ENCODE assay signal across 15 mouse cellular contexts in the genomic region with DNA sequence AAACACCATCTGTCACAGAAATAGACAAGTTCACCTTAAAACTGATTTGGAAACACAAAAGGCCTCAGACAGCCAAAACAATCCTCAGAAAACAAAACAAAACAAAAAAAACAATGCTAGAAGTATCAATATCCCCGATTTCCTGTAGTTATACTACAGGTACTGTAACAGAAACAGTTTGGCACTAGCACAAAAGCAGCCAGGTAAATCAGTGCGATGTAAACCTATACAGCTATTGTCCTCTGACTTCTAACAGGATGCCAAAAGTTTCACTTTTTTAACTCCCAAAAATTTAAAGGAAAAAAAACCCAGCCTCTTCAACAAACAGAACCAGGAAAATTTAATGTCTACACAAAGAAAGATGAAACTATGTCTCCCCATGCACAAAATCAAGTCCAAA.
"Had no signal": no experiment of that assay in that cellular context is flagged by ENCODE, and none has a peak within 500 bp of the region (broad histone marks: within the 10 kb centered on the region; RNA-seq: fewer than 3 reads in every experiment).

No protein-coding gene starts in this region.

- ATAC-seq: midbrain, embryonic 15.5 days had no signal

- H3K4me2 ChIP-seq: limb, embryonic 13.5 days; midbrain, embryonic 15.5 days; neural tube, embryonic 13.5 days had no signal

- DNase-seq: kidney, adult 11 months; kidney, adult 9 months; kidney, postnatal 36 days; left cerebral cortex, postnatal 4 days; lung, adult 18-20 months; retina, postnatal 1 day; right cerebral cortex, postnatal 4 days; spleen, adult 18-20 months; thymus, adult 18-20 months; thymus, postnatal 14 days had no signal

- H3K27me3 ChIP-seq: limb, embryonic 13.5 days; midbrain, embryonic 15.5 days; neural tube, embryonic 13.5 days had no signal

- H3K36me3 ChIP-seq: limb, embryonic 13.5 days; midbrain, embryonic 10.5 days; midbrain, embryonic 15.5 days; neural tube, embryonic 13.5 days had no signal

- H3K4me3 ChIP-seq: limb, embryonic 13.5 days; midbrain, embryonic 10.5 days; midbrain, embryonic 15.5 days; neural tube, embryonic 13.5 days had no signal

- H3K9me3 ChIP-seq: limb, embryonic 13.5 days; midbrain, embryonic 10.5 days; midbrain, embryonic 15.5 days; neural tube, embryonic 13.5 days had no signal

- H3K27ac ChIP-seq: limb, embryonic 13.5 days; liver, embryonic 14.5 days; midbrain, embryonic 10.5 days had no signal

- H3K9ac ChIP-seq: limb, embryonic 13.5 days; liver, embryonic 14.5 days; midbrain, embryonic 15.5 days; neural tube, embryonic 13.5 days had no signal
